Mouse (Mus musculus) frontal cortex, postnatal 10 days (tissue): Measurements from ENCODE around the gene Tnrc6a.

Source experiments
- DNase-seq, 2 experiments: peaks; one replicate each; pipeline ENCODE4 v3.0.0; 2022; ENCODE audit warnings: low spot score in 2 of 2, mixed read lengths in 1 of 2

Tnrc6a gene

DNA sequence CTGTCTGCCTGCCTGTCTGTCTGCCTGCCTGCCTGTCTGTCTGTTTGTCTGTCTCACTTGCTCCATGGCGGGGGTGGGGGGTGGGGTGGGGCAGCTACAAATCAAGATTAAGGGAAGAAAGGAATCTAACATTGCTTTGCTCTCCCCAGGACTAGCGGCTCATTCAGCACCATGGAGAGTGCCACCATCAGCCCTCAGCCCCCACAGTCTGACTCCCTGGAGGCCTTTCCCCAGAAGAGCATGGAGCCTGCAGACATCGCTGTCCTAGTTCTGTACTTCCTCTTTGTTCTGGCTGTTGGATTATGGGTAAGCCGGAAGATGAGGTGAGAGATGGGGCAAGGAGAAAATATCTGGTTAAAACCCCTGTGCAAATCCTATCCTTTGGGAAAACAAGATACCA is 111.8 kb downstream of the Tnrc6a start:
- DNase-seq: no peak

DNA sequence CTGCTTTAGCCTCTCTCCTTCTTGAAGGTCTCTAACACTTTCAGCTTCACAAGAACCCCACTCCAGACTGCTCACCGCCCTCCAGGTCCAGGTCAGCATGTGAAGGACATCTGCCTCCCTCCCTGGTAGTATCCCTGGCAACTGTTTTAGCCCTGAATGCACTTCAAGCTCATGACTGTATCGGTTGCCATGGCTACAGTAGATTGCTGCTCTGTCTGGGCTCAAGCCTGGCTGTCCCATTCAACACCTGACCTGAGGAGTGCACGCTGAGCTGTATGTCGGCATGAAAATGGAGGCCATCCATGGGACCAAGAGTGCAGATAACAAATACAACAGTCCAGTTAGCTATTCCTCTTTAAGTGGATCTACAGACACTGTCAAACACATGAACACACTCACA is 114.9 kb downstream of the Tnrc6a start:
- no peak for DNase-seq

DNA sequence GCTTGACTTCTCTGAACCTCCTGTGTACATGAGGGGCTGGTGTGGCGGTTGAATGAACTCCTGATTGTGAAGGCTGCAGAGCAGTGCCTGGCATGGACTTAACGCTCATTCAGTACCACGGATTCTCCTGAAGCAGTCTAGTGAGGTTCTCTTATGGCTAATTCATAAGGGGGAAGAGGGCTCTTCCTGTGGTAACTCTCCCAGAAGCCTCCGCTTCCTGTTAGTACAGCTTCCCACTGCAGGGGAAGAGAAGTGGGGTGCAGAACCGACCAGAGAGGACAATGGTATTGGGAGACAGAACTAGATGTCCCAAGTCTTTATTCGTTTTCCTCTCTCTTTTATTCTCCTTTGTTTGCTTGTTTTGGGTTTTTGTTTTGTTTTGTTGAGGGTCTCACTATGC is 116.4 kb downstream of the Tnrc6a start:
- DNase-seq: no peak

DNA sequence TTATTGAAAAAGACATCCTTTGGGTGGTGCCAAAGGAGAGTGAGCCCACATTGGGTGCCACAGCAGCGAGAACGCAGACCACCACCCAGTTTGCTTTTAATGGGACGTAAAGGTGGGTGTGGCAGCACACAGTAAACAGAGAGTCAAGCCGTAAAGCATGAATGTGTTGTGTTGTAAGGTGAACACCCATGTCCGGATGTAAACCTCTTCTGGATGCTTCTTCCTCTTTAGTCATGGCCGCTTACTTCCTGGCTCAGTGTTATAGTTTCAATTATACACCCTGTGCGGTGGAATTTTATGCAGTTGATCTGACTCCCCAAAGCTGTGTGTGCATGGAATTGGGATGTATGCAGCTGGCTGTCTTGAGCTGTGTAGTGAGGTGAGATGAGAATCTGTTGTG is 118.6 kb downstream of the Tnrc6a start:
- no peak for DNase-seq

DNA sequence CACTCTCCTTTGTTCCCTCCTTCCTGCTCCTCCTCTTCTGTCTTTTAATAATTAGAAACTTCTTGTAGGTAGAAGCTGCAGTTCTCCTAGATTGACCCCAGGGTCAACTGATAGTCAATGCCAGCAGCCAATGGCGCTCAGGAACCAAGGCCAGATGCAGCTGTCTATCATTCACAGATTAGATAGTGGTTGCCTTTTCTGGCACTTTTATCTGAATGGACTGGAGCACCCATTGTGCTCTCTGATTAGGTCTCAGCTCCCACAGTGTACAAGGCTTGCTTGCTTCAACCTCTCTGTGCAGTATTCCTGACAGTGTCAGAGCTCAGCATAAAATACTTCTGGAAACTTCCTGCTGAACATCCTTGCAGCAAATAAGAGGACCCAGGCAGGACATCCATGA is 121.1 kb downstream of the Tnrc6a start:
- no peak for DNase-seq
